Mouse (Mus musculus) brain, embryonic 14.5 days (tissue): ENCODE results near the gene Shisa2.

Experiments
- CTCF ChIP-seq: fragments of 200-500 bp; IDR thresholded peaks from 2 replicates; pipeline ENCODE4 v1.5.1; 2012; ENCODE audit warnings: inconsistent platforms, mild to moderate bottlenecking, moderate library complexity, borderline replicate concordance; ENCODE audit not compliant: insufficient read depth, insufficient read length; ENCODE audit errors: extremely low read depth
- POLR2A ChIP-seq: fragments of 200-500 bp; IDR thresholded peaks from 2 replicates; pipeline ENCODE4 v1.6.1; 2012; ENCODE audit warnings: mild to moderate bottlenecking, inconsistent platforms, borderline replicate concordance; ENCODE audit not compliant: poor library complexity, insufficient read depth, insufficient read length, severe bottlenecking; ENCODE audit errors: extremely low read depth

DNA sequence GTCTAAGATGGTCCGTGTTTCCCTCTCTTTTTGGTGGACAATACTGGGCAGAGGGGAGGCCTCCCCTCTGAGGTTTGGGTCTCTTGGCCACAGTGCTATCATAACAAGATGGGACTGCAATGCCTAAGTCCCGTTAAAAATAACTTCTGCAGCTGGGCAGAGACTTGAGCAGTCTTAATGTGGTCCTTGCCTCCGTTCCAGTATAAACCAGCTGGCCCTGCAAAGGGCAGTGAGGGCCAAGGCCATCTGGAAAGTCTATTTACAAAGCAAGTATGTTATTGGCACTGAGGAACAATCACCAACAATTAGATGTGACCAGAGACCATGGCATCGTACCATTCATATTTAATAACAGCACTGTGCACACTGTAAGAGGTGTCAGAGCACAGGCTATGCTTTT lies 50.2 kb downstream of the Shisa2 start:
- TF ChIP-seq CTCF = no peak
- TF ChIP-seq POLR2A = no peak
